Mouse (Mus musculus) embryonic facial prominence, embryonic 10.5 days (tissue): Measurements from ENCODE around the gene Zfp598. TPM values are rescaled to one million over a fixed set of nuclear protein-coding genes. Genes with fewer than 3 reads are reported as not detected.

ENCODE experiments used
- DNase-seq: peaks from one replicate; pipeline ENCODE4 v3.0.0-alpha.2; 2017; ENCODE audit warnings: low spot score
- H3K27ac ChIP-seq: fragments of 300-500 bp; sonication (generic); replicated peaks from 2 replicates; pipeline ENCODE4 v1.5.1; 2016; ENCODE audit warnings: mild to moderate bottlenecking
- H3K27me3 ChIP-seq: fragments of 300-500 bp; sonication (generic); replicated peaks from 2 replicates; pipeline ENCODE4 v1.6.1; 2016; ENCODE audit warnings: low read depth, mild to moderate bottlenecking; ENCODE audit not compliant: poor library complexity, severe bottlenecking
- H3K36me3 ChIP-seq: fragments of 300-500 bp; sonication (generic); replicated peaks from 2 replicates; pipeline ENCODE4 v1.6.1; 2016; ENCODE audit warnings: mild to moderate bottlenecking, moderate library complexity
- H3K4me1 ChIP-seq: fragments of 300-500 bp; sonication (generic); 2 replicates; pipeline ENCODE4 v1.6.1; 2016
- H3K4me3 ChIP-seq: fragments of 300-500 bp; sonication (generic); 2 replicates; pipeline ENCODE4 v1.5.1; 2016; ENCODE audit warnings: mild to moderate bottlenecking, moderate library complexity
- H3K9me3 ChIP-seq: fragments of 300-500 bp; sonication (generic); 2 replicates; pipeline ENCODE4 v1.6.1; 2016; ENCODE audit warnings: mild to moderate bottlenecking
- WGBS: fragments of 180-500 bp; shearing (Covaris S2); methylation state at CpG from one replicate; pipeline ENCODE4 v1.1.7; 2016; 5-methylcytosine and 5-hydroxymethylcytosine counted together
- polyA plus RNA-seq: library from polyadenylated mRNA; unstranded; fragments of >200 nt; fragmentation: Nextera tagmentation; extraction: Ambion mirVana; gene quantifications from 2 replicates; pipeline ENCODE4 v1.2.1, GENCODE M21; 2016

Zfp598 gene
- polyA plus RNA-seq = 29.0 and 30.4 TPM in 2 replicates

- Histone ChIP-seq H3K4me1 (peaks cover 49% of the 10 kb centered on the region), H3K27ac (peak within 1 kb of the TSS; percentile 90), H3K9me3 (no peaks in the 10 kb centered on the region), H3K36me3 (0 out of 2 replicates have a peak, but pooled peaks cover 14% of the 10 kb centered on the region), H3K4me3 (peak within 1 kb of the TSS; percentile 81), H3K27me3 (no peaks in the 10 kb centered on the region)
- under 1% methylated on average over 80 of the region's 80 CpGs for WGBS
- peak; percentile 96 for DNase-seq
Observed at GRCm38 (mm10) chr17:24669545-24670245, at the start of gene Zfp598. Gene Zfp598, plus strand, starts transcription at chr17:24669687.

- H3K4me1 ChIP-seq = no peaks in the 10 kb centered on the region
- no peak overlapping the region for H3K4me3 ChIP-seq
- H3K36me3 ChIP-seq = peaks cover 100% of the 10 kb centered on the region
- WGBS = 94% methylated on average over 8 of the region's 8 CpGs
- no peaks in the 10 kb centered on the region for H3K27me3 ChIP-seq
- no peak overlapping the region for H3K27ac ChIP-seq
- no peak for DNase-seq
- no peaks in the 10 kb centered on the region for H3K9me3 ChIP-seq
Observed at GRCm38 (mm10) chr17:24625472-24625871, 44.0 kb upstream of the Zfp598 start.

- Histone ChIP-seq H3K27me3 (no peaks in the 10 kb centered on the region), H3K4me1 (peaks cover 22% of the 10 kb centered on the region), H3K9me3 (no peaks in the 10 kb centered on the region), H3K27ac (no peak overlapping the region), H3K36me3 (peaks cover 73% of the 10 kb centered on the region), H3K4me3 (no peak overlapping the region)
- peak; percentile 81 for DNase-seq
- 52% methylated on average over 5 of the region's 5 CpGs for WGBS
Observed at GRCm38 (mm10) chr17:24628646-24629045, 40.8 kb upstream of the Zfp598 start.

GRCm38 (mm10) chr17:24630072-24630471 lies 39.4 kb upstream of the Zfp598 start:
- DNase-seq = no peak
- 0 out of 2 replicates have a peak overlapping the region, but pooled peaks have one; percentile 9 for H3K4me3 ChIP-seq
- peaks cover 58% of the 10 kb centered on the region for H3K36me3 ChIP-seq
- H3K27me3 ChIP-seq = no peaks in the 10 kb centered on the region
- 88% methylated on average over 14 of the region's 14 CpGs for WGBS
- no peaks in the 10 kb centered on the region for H3K9me3 ChIP-seq
- H3K4me1 ChIP-seq = peaks cover 22% of the 10 kb centered on the region
- H3K27ac ChIP-seq = no peak overlapping the region

- peaks cover 31% of the 10 kb centered on the region for H3K4me1 ChIP-seq
- 2% methylated on average over 51 of the region's 51 CpGs for WGBS
- H3K27me3 ChIP-seq = no peaks in the 10 kb centered on the region
- H3K36me3 ChIP-seq = peaks cover 36% of the 10 kb centered on the region
- DNase-seq = peak; percentile 93
- peak within 1 kb of the TSS; percentile 91 for H3K27ac ChIP-seq
- no peaks in the 10 kb centered on the region for H3K9me3 ChIP-seq
- H3K4me3 ChIP-seq = peak within 1 kb of the TSS; percentile 84
Observed at GRCm38 (mm10) chr17:24632167-24632812, 37.2 kb upstream of the Zfp598 start, which contains the start of the genes Tsc2 and Nthl1. Gene Tsc2, minus strand, starts transcription at chr17:24632630. Gene Nthl1, plus strand, starts transcription at chr17:24632680.

GRCm38 (mm10) chr17:24632813-24633449 lies 36.6 kb upstream of the Zfp598 start:
- Histone ChIP-seq H3K36me3 (peaks cover 30% of the 10 kb centered on the region), H3K4me1 (peaks cover 33% of the 10 kb centered on the region), H3K9me3 (no peaks in the 10 kb centered on the region), H3K27me3 (no peaks in the 10 kb centered on the region), H3K4me3 (peak overlapping the region; percentile 84), H3K27ac (peak overlapping the region; percentile 91)
- no peak for DNase-seq
- 14% methylated on average over 22 of the region's 22 CpGs for WGBS

DNA sequence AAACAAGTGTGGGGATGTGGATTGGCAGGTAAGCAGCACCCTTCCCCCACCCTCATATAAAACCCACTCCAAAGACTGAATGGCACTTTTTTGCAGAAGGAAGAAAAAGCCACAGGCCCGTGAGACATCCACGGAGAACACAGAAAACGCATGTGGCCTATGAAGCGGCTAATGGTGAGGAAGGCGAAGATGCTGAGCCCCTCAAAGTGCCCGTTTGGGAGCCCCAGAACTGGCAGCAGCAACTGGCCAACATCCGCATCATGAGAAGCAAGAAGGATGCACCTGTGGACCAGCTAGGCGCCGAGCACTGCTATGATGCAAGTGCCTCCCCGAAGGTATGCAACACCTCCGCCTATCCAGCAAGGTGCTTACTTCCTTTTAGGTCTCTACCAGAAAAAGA lies 35.7 kb upstream of the Zfp598 start:
- no peaks in the 10 kb centered on the region for H3K9me3 ChIP-seq
- H3K4me1 ChIP-seq = peaks cover 41% of the 10 kb centered on the region
- DNase-seq = no peak
- 97% methylated on average over 11 of the region's 11 CpGs for WGBS
- H3K27ac ChIP-seq = no peak overlapping the region
- peaks cover 29% of the 10 kb centered on the region for H3K36me3 ChIP-seq
- H3K27me3 ChIP-seq = no peaks in the 10 kb centered on the region
- peak overlapping the region; percentile 14; the same call in 1 of the 2 replicates for H3K4me3 ChIP-seq

- Histone ChIP-seq H3K27ac (no peak overlapping the region), H3K4me1 (peaks cover 52% of the 10 kb centered on the region), H3K9me3 (no peaks in the 10 kb centered on the region), H3K4me3 (peak overlapping the region; percentile 16; the same call in 1 of the 2 replicates), H3K27me3 (no peaks in the 10 kb centered on the region), H3K36me3 (peaks cover 29% of the 10 kb centered on the region)
- 82% methylated on average over 4 of the region's 4 CpGs for WGBS
- no peak for DNase-seq
Observed at GRCm38 (mm10) chr17:24635024-24635423, 34.5 kb upstream of the Zfp598 start.

DNA sequence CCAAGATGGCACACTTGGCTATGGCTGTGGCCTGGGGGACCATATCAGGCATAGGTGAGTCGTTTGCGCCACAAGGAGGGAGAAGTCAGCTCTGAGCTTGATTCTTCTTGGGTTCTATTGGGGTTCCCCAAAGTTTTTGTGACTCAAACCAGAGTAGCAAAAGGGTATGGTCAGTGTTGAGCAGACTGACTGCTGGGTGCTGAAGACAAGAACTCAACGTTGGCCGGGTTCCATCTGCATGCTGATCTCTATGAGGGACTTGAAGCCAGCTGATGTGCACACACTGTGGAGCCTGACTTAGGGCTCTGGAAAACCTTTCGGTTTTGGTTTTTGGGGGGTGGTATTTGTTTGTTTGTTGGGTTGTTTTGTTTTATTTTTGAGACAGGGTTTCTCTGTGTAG lies 33.8 kb upstream of the Zfp598 start:
- no peak for DNase-seq
- Histone ChIP-seq H3K4me3 (no peak overlapping the region), H3K27ac (no peak overlapping the region), H3K36me3 (peaks cover 29% of the 10 kb centered on the region), H3K27me3 (no peaks in the 10 kb centered on the region), H3K4me1 (peaks cover 59% of the 10 kb centered on the region), H3K9me3 (no peaks in the 10 kb centered on the region)
- 94% methylated on average over 5 of the region's 5 CpGs for WGBS

DNA sequence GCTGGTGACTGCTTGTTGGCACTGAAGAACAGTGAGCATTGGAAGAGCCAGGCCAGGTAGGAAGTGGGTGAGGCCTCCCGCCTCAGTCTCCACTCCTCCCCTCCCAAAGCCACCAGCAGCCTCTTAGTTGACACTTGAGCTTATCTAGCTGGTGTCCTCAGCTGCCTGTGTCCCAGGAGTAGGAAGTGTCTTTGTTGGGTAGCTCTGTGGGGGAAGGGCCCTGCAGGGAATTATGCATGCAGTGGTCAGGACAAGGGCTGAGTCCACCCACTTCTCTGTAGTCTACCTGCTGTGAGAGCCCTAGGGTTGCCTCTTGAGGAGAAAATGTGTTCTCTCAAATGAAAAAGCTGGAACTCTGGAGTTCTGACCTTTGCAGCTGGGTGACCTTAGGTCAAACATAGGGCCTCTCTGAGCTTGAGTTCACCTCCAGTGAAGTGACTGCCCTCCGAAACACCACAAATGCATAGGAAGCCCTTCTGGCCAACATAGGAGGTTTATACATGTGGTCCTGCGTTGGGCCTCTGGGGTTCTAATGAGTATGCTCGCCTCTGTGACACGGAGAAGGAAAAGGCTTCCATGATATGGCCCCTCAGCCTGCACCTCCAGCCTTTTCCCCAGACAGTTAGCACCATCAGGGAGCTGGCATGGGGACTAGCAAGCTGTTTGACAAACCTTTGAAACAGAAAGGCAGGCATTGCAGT lies 32.6 kb upstream of the Zfp598 start:
- H3K4me1 ChIP-seq = peaks cover 55% of the 10 kb centered on the region
- peak overlapping the region; percentile 8 for H3K27ac ChIP-seq
- H3K9me3 ChIP-seq = no peaks in the 10 kb centered on the region
- DNase-seq = no peak
- peaks cover 37% of the 10 kb centered on the region for H3K36me3 ChIP-seq
- no peak overlapping the region for H3K4me3 ChIP-seq
- no peaks in the 10 kb centered on the region for H3K27me3 ChIP-seq
- 61% methylated on average over 5 of the region's 5 CpGs for WGBS

- Histone ChIP-seq H3K9me3 (no peaks in the 10 kb centered on the region), H3K4me3 (peak overlapping the region; percentile 23; the same call in 1 of the 2 replicates), H3K36me3 (peaks cover 46% of the 10 kb centered on the region), H3K27ac (peak overlapping the region; percentile 91), H3K4me1 (peaks cover 54% of the 10 kb centered on the region), H3K27me3 (no peaks in the 10 kb centered on the region)
- no peak for DNase-seq
- WGBS = 90% methylated on average over 4 of the region's 4 CpGs
Observed at GRCm38 (mm10) chr17:24638214-24638613, 31.3 kb upstream of the Zfp598 start.

- peaks cover 46% of the 10 kb centered on the region for H3K36me3 ChIP-seq
- peaks cover 56% of the 10 kb centered on the region for H3K4me1 ChIP-seq
- DNase-seq = no peak
- no peaks in the 10 kb centered on the region for H3K27me3 ChIP-seq
- peak overlapping the region; percentile 91 for H3K27ac ChIP-seq
- 63% methylated on average over 9 of the region's 9 CpGs for WGBS
- H3K4me3 ChIP-seq = no peak overlapping the region; the same call in 1 of the 2 replicates
- H3K9me3 ChIP-seq = no peaks in the 10 kb centered on the region
Observed at GRCm38 (mm10) chr17:24638840-24639239, 30.6 kb upstream of the Zfp598 start.
